Mouse (Mus musculus): ENCODE data around the gene Samd1. TPM values are rescaled to one million over a fixed set of nuclear protein-coding genes. Genes with fewer than 3 reads are reported as not detected.

Samd1 gene
- polyA plus RNA-seq, 1 experiment from 2014 or later = 4.2 TPM

GRCm38 (mm10) chr8:83989243-83989642 lies 8.2 kb upstream of the Samd1 start:
- Histone ChIP-seq H3K9ac (ENCODE audit: low read length) (no peak overlapping the region), H3K4me2 (replicated peaks; ENCODE audit: low read depth) (no peak overlapping the region), H3K4me3 (ENCODE audit: low read depth, low read length) (no peak overlapping the region), H3K27ac (replicated peaks) (no peak overlapping the region), H3K36me3 (ENCODE audit: control insufficient read depth, insufficient read depth, low read length) (peaks cover 17% of the 10 kb centered on the region), H3K9me3 (ENCODE audit: control insufficient read depth, low read length) (no peaks in the 10 kb centered on the region), H3K4me1 (replicated peaks; ENCODE audit: control insufficient read depth, insufficient read depth) (no peaks in the 10 kb centered on the region), H3K27me3 (ENCODE audit: control insufficient read depth, insufficient read depth, low read length) (no peaks in the 10 kb centered on the region)
- no peak for TF ChIP-seq CTCF (IDR thresholded peaks at IDR 0.05; ENCODE audit: low read depth)
- no peak for TF ChIP-seq EP300 (optimal IDR thresholded peaks at IDR 0.05)
- ATAC-seq (ENCODE audit: low FRiP score, low TSS enrichment) = no peak
- 79% methylated on average over 7 of the region's 7 CpGs for WGBS
- no peak for DNase-seq (ENCODE audit: low spot score)

- Histone ChIP-seq H3K4me2 (replicated peaks; ENCODE audit: low read depth) (no peak overlapping the region), H3K27ac (replicated peaks) (no peak overlapping the region), H3K4me3 (ENCODE audit: low read depth, low read length) (no peak overlapping the region), H3K27me3 (ENCODE audit: control insufficient read depth, insufficient read depth, low read length) (no peaks in the 10 kb centered on the region), H3K9me3 (ENCODE audit: control insufficient read depth, low read length) (no peaks in the 10 kb centered on the region), H3K9ac (ENCODE audit: low read length) (no peak overlapping the region), H3K4me1 (replicated peaks; ENCODE audit: control insufficient read depth, insufficient read depth) (no peaks in the 10 kb centered on the region), H3K36me3 (ENCODE audit: control insufficient read depth, insufficient read depth, low read length) (peaks cover 19% of the 10 kb centered on the region)
- 96% methylated on average over 14 of the region's 14 CpGs for WGBS
- ATAC-seq (ENCODE audit: low FRiP score, low TSS enrichment) (no peak), DNase-seq (ENCODE audit: low spot score) (no peak)
- TF ChIP-seq EP300 (optimal IDR thresholded peaks at IDR 0.05) (no peak), CTCF (IDR thresholded peaks at IDR 0.05; ENCODE audit: low read depth) (no peak)
Measured at GRCm38 (mm10) chr8:83990170-83990569, 7.3 kb upstream of the Samd1 start.

GRCm38 (mm10) chr8:83992488-83992887 lies 5.0 kb upstream of the Samd1 start:
- 88% methylated on average over 2 of the region's 2 CpGs for WGBS
- H3K4me1 ChIP-seq (replicated peaks; ENCODE audit: control insufficient read depth, insufficient read depth) = no peaks in the 10 kb centered on the region
- no peak overlapping the region for H3K9ac ChIP-seq (ENCODE audit: low read length)
- ATAC-seq (ENCODE audit: low FRiP score, low TSS enrichment) (no peak), DNase-seq (ENCODE audit: low spot score) (no peak)
- no peaks in the 10 kb centered on the region for H3K27me3 ChIP-seq (ENCODE audit: control insufficient read depth, insufficient read depth, low read length)
- no peaks in the 10 kb centered on the region for H3K9me3 ChIP-seq (ENCODE audit: control insufficient read depth, low read length)
- no peak overlapping the region for H3K4me3 ChIP-seq (ENCODE audit: low read depth, low read length)
- peaks cover 13% of the 10 kb centered on the region for H3K36me3 ChIP-seq (ENCODE audit: control insufficient read depth, insufficient read depth, low read length)
- TF ChIP-seq CTCF (IDR thresholded peaks at IDR 0.05; ENCODE audit: low read depth) (no peak), EP300 (optimal IDR thresholded peaks at IDR 0.05) (no peak)
- H3K27ac ChIP-seq (replicated peaks) = no peak overlapping the region
- no peak overlapping the region for H3K4me2 ChIP-seq (replicated peaks; ENCODE audit: low read depth)

- no peak for TF ChIP-seq CTCF (IDR thresholded peaks at IDR 0.05; ENCODE audit: low read depth)
- no peak for TF ChIP-seq EP300 (optimal IDR thresholded peaks at IDR 0.05)
- 72% methylated on average over 3 of the region's 3 CpGs for WGBS
- no peak for DNase-seq (ENCODE audit: low spot score)
Measured at GRCm38 (mm10) chr8:83994030-83994429, 3.4 kb upstream of the Samd1 start.

GRCm38 (mm10) chr8:83995973-83996372 lies 1.5 kb upstream of the Samd1 start:
- H3K27ac ChIP-seq (replicated peaks) = peak overlapping the region; percentile 92; the same call in 1 of the 2 replicates

More at GRCm38 (mm10) chr8:83994030-83994429, 3.4 kb upstream of the Samd1 start:
- Histone ChIP-seq H3K9ac (ENCODE audit: low read length) (no peak overlapping the region), H3K4me3 (ENCODE audit: low read depth, low read length) (no peak overlapping the region), H3K27ac (replicated peaks) (no peak overlapping the region), H3K4me1 (replicated peaks; ENCODE audit: control insufficient read depth, insufficient read depth) (peaks cover 4% of the 10 kb centered on the region), H3K9me3 (ENCODE audit: control insufficient read depth, low read length) (no peaks in the 10 kb centered on the region), H3K36me3 (ENCODE audit: control insufficient read depth, insufficient read depth, low read length) (peaks cover 8% of the 10 kb centered on the region), H3K27me3 (ENCODE audit: control insufficient read depth, insufficient read depth, low read length) (no peaks in the 10 kb centered on the region), H3K4me2 (replicated peaks; ENCODE audit: low read depth) (no peak overlapping the region)
- no peak for ATAC-seq (ENCODE audit: low FRiP score, low TSS enrichment)

GRCm38 (mm10) chr8:83996567-83997505 lies 636 bp upstream of the Samd1 start:
- H3K36me3 ChIP-seq (ENCODE audit: control insufficient read depth, insufficient read depth, low read length) = peaks cover 6% of the 10 kb centered on the region
- DNase-seq (ENCODE audit: low spot score) = peak; percentile 89
- ATAC-seq (ENCODE audit: low FRiP score, low TSS enrichment) = peak; percentile 87
- peak overlapping the region; percentile 66 for H3K9ac ChIP-seq (ENCODE audit: low read length)
- H3K4me1 ChIP-seq (replicated peaks; ENCODE audit: control insufficient read depth, insufficient read depth) = peaks cover 10% of the 10 kb centered on the region
- peak overlapping the region; percentile 71 for H3K4me3 ChIP-seq (ENCODE audit: low read depth, low read length)
- H3K27me3 ChIP-seq (ENCODE audit: control insufficient read depth, insufficient read depth, low read length) = no peaks in the 10 kb centered on the region
- TF ChIP-seq CTCF (IDR thresholded peaks at IDR 0.05; ENCODE audit: low read depth) (no peak), EP300 (optimal IDR thresholded peaks at IDR 0.05) (no peak)
- 1% methylated on average over 46 of the region's 103 CpGs for WGBS
- no peaks in the 10 kb centered on the region for H3K9me3 ChIP-seq (ENCODE audit: control insufficient read depth, low read length)
- H3K27ac ChIP-seq (replicated peaks) = peak overlapping the region; percentile 92
- peak overlapping the region; percentile 92 for H3K4me2 ChIP-seq (replicated peaks; ENCODE audit: low read depth)

More at GRCm38 (mm10) chr8:83995973-83996372, 1.5 kb upstream of the Samd1 start:
- no peaks in the 10 kb centered on the region for H3K9me3 ChIP-seq (ENCODE audit: control insufficient read depth, low read length)
- peak overlapping the region; percentile 92 for H3K4me2 ChIP-seq (replicated peaks; ENCODE audit: low read depth)
- peaks cover 10% of the 10 kb centered on the region for H3K4me1 ChIP-seq (replicated peaks; ENCODE audit: control insufficient read depth, insufficient read depth)
- H3K27me3 ChIP-seq (ENCODE audit: control insufficient read depth, insufficient read depth, low read length) = no peaks in the 10 kb centered on the region
- ATAC-seq (ENCODE audit: low FRiP score, low TSS enrichment) = no peak
- H3K9ac ChIP-seq (ENCODE audit: low read length) = no peak overlapping the region
- no peak overlapping the region for H3K4me3 ChIP-seq (ENCODE audit: low read depth, low read length)
- no peak for DNase-seq (ENCODE audit: low spot score)
- 32% methylated on average over 12 of the region's 12 CpGs for WGBS
- H3K36me3 ChIP-seq (ENCODE audit: control insufficient read depth, insufficient read depth, low read length) = peaks cover 7% of the 10 kb centered on the region
- TF ChIP-seq EP300 (optimal IDR thresholded peaks at IDR 0.05) (no peak), CTCF (IDR thresholded peaks at IDR 0.05; ENCODE audit: low read depth) (no peak)

Measured in stomach, postnatal 0 days (tissue).